Mouse (Mus musculus) intestine, postnatal 0 days (tissue): Measurements from ENCODE around the gene Pls1. TPM values are rescaled to one million over a fixed set of nuclear protein-coding genes. Genes with fewer than 3 reads are reported as not detected.

Experiments
- ATAC-seq: fragments of 200-750 bp; cut with Nextera tagmentation; 2 replicates; pipeline ENCODE4 v1.8.0; 2017; ENCODE audit warnings: mild to moderate bottlenecking, moderate TSS enrichment, moderate library complexity
- H3K27ac ChIP-seq: fragments of 300-500 bp; sonication (generic); 2 replicates; pipeline ENCODE4 v1.5.1; 2014; ENCODE audit warnings: mild to moderate bottlenecking, low read depth, low read length, moderate library complexity
- H3K27me3 ChIP-seq: fragments of 300-500 bp; sonication (generic); replicated peaks from 2 replicates; pipeline ENCODE4 v1.6.1; 2014; ENCODE audit warnings: low read length, mixed read lengths; ENCODE audit not compliant: control insufficient read depth, insufficient read depth
- H3K36me3 ChIP-seq: fragments of 300-500 bp; sonication (generic); 2 replicates; pipeline ENCODE4 v1.6.1; 2014; ENCODE audit warnings: mild to moderate bottlenecking, moderate library complexity; ENCODE audit not compliant: control insufficient read depth, insufficient read depth
- H3K4me1 ChIP-seq: fragments of 300-500 bp; sonication (generic); replicated peaks from 2 replicates; pipeline ENCODE4 v1.6.1; 2014; ENCODE audit warnings: antibody characterized with exemption, low read length, mixed read lengths; ENCODE audit not compliant: control insufficient read depth, insufficient read depth
- H3K4me2 ChIP-seq: fragments of 300-500 bp; sonication (generic); replicated peaks from 2 replicates; pipeline ENCODE4 v1.6.1; 2014; ENCODE audit warnings: low read depth, mild to moderate bottlenecking, moderate library complexity
- H3K4me3 ChIP-seq: fragments of 300-500 bp; sonication (generic); 2 replicates; pipeline ENCODE4 v1.5.1; 2014; ENCODE audit warnings: low read depth, low read length
- H3K9ac ChIP-seq: fragments of 300-500 bp; sonication (generic); 2 replicates; pipeline ENCODE4 v1.6.1; 2014; ENCODE audit warnings: mild to moderate bottlenecking, low read depth, low read length
- H3K9me3 ChIP-seq: fragments of 300-500 bp; sonication (generic); 2 replicates; pipeline ENCODE4 v1.6.1; 2016; ENCODE audit warnings: mixed run types; ENCODE audit not compliant: control insufficient read depth
- CTCF ChIP-seq: sonication (generic); IDR thresholded peaks from 2 replicates; pipeline ENCODE4 v1.5.1; 2016; ENCODE audit warnings: low read depth, mild to moderate bottlenecking, control low read depth, antibody characterized with exemption, moderate library complexity
- WGBS: fragments of 180-500 bp; shearing (Covaris S2); extraction: QIAGEN DNeasy Blood & Tissue Kit; methylation state at CpG from one replicate; pipeline ENCODE4 v1.1.7; 2014; 5-methylcytosine and 5-hydroxymethylcytosine counted together
- polyA plus RNA-seq: library from polyadenylated mRNA; unstranded; fragments of >200 nt; fragmentation: Nextera tagmentation; extraction: Ambion mirVana; gene quantifications from 2 replicates; pipeline ENCODE4 v1.2.1, GENCODE M21; 2015

Gene Pls1
- polyA plus RNA-seq, 1 experiment from 2014 or later = 512 TPM

DNA sequence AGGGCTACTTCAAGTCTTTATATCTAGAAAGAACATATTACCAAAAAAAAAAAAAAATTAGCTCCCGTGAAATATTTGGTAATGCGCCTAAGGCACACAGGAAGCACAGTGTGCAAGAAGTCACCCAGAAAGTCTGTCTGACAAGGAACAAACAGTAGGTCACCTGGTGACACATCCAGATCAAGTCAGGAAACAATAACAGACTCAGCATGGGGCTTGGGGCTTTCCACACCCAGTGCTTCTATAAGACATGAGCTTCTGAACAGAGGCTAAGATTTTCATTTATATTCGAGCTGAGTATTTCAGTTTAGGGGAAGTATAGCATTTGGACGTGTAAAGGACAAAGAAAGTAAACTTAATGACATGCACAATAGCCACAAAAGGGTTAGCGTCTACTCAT lies 49.3 kb downstream of the Pls1 start:
- Histone ChIP-seq H3K36me3 (no peaks in the 10 kb centered on the region), H3K4me1 (peaks cover 3% of the 10 kb centered on the region; the same call in 1 of the 2 replicates), H3K27me3 (no peaks in the 10 kb centered on the region), H3K4me2 (0 out of 2 replicates have a peak overlapping the region, but pooled peaks have one; percentile 35), H3K27ac (peak overlapping the region; percentile 92), H3K9ac (no peak overlapping the region), H3K4me3 (no peak overlapping the region), H3K9me3 (no peaks in the 10 kb centered on the region)
- whole genome bisulfite sequencing = 62% methylated on average over 5 of the region's 5 CpGs
- no peak for TF ChIP-seq CTCF
- no peak for ATAC-seq

GRCm38 (mm10) chr9:95795077-95795784 lies 49.9 kb downstream of the Pls1 start:
- peak; percentile 94 for ATAC-seq
- H3K4me2 ChIP-seq = 0 out of 2 replicates have a peak overlapping the region, but pooled peaks have one; percentile 35
- no peak for TF ChIP-seq CTCF
- no peak overlapping the region for H3K4me3 ChIP-seq
- H3K27ac ChIP-seq = peak overlapping the region; percentile 92
- H3K9ac ChIP-seq = no peak overlapping the region
- no peaks in the 10 kb centered on the region for H3K27me3 ChIP-seq
- H3K9me3 ChIP-seq = no peaks in the 10 kb centered on the region
- H3K36me3 ChIP-seq = no peaks in the 10 kb centered on the region
- H3K4me1 ChIP-seq = peaks cover 3% of the 10 kb centered on the region; the same call in 1 of the 2 replicates
- 51% methylated on average over 2 of the region's 2 CpGs for WGBS

DNA sequence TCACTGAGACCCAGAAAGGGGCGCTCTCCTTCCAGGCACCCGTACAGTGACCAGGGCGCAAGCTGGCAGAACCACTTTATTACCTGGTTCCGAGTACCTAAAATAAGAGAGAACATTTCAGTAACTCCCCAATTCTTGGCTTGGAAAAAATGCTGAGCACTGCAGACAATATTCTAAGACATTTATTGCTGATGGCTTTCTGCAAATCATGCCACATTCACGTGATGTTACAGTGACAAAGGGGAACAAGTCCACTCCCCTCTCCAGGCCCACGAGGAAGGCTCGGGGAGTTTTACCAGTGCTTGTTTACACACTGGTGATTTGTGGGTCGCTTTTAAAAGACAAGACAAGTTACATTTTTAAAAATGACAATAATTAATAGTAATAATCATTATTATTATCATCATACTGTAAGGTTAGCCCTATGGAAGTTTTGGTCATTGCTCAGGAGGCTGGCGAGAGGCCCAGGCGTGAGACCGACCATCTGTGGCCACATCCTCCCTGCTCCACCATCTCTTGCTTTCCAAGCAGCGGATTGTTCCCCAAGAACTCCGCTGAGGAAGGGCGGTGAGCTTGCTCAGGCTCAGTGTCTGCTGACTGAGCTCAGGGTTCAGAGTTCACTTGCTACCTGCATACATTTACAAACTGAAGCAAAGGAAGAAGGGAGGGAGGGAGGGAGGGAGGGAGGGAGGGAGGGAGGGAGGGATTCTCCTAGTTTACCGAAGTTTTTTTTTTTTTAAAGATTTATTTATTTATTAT lies 50.9 kb downstream of the Pls1 start:
- no peaks in the 10 kb centered on the region for H3K9me3 ChIP-seq
- no peak overlapping the region for H3K9ac ChIP-seq
- no peak overlapping the region for H3K4me3 ChIP-seq
- peaks cover 3% of the 10 kb centered on the region; the same call in 1 of the 2 replicates for H3K4me1 ChIP-seq
- no peak for TF ChIP-seq CTCF
- ATAC-seq = peak; percentile 68
- H3K4me2 ChIP-seq = peak overlapping the region; percentile 32; the same call in 1 of the 2 replicates
- H3K27ac ChIP-seq = peak overlapping the region; percentile 84
- H3K36me3 ChIP-seq = no peaks in the 10 kb centered on the region
- WGBS = 38% methylated on average over 15 of the region's 15 CpGs
- no peaks in the 10 kb centered on the region for H3K27me3 ChIP-seq

GRCm38 (mm10) chr9:95784888-95785511 lies 60.1 kb downstream of the Pls1 start:
- no peak overlapping the region for H3K4me2 ChIP-seq
- H3K9ac ChIP-seq = no peak overlapping the region
- no peak for TF ChIP-seq CTCF
- no peak overlapping the region for H3K27ac ChIP-seq
- no peaks in the 10 kb centered on the region for H3K27me3 ChIP-seq
- no peaks in the 10 kb centered on the region for H3K4me1 ChIP-seq
- 91% methylated on average over 16 of the region's 16 CpGs for WGBS
- ATAC-seq = no peak
- no peak overlapping the region for H3K4me3 ChIP-seq
- no peaks in the 10 kb centered on the region for H3K9me3 ChIP-seq
- no peaks in the 10 kb centered on the region for H3K36me3 ChIP-seq

DNA sequence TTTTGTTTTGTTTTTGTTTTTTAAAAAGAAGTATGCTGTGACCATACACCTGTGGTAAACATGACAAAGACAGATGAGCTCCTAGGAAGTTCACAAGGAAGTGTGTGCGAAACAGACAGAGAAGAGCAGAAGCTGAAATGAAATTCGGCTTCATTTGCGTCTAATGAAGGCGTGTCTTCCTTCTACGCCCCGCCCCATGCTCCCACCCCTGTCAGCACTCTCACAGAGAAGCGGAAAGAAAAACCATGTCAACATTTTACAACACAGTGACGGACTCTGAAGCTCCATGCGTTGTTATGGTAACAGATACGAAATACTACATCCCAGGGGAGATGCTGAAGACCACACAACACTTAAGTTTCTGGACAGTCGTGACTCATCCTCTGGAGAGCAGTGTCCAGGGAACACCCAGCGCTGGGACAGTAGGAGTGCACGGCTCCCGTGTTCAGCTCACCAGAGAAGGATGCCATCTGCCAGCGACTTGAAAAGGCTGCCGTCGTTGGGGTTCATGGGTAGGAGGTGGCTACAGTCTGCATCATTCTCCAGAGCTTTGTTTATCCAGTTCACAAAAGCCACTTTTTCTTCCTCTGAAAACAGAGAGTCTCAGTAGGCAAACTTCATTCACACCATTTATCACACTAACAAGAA lies 61.3 kb downstream of the Pls1 start:
- no peaks in the 10 kb centered on the region for H3K9me3 ChIP-seq
- H3K4me3 ChIP-seq = no peak overlapping the region
- no peaks in the 10 kb centered on the region for H3K27me3 ChIP-seq
- ATAC-seq = no peak
- no peaks in the 10 kb centered on the region for H3K4me1 ChIP-seq
- TF ChIP-seq CTCF = no peak
- no peak overlapping the region for H3K27ac ChIP-seq
- H3K4me2 ChIP-seq = no peak overlapping the region
- WGBS = 64% methylated on average over 17 of the region's 17 CpGs
- H3K36me3 ChIP-seq = no peaks in the 10 kb centered on the region
- no peak overlapping the region for H3K9ac ChIP-seq

DNA sequence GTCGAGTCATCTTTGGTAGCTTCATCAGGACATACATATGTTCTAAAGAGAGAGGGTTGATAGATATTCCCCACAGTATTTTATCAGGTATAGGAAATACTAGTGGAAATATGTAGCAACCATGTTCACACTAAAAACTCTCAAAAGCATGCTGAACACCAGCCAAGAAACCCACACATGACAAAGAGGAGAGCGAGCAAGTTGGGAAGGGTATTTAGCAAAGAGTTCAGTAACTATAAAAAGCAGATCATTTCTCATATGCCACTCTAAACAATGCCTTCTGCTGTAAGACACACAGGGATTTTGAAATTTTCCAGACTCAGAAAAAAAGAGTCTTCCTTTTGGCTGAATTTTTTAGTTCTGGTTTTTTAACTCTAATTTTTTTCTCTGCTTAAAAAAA lies 73.4 kb downstream of the Pls1 start:
- H3K27me3 ChIP-seq = no peaks in the 10 kb centered on the region
- no peak overlapping the region for H3K27ac ChIP-seq
- ATAC-seq = no peak
- no peak for TF ChIP-seq CTCF
- WGBS = 73% methylated on average over 2 of the region's 2 CpGs
- H3K4me2 ChIP-seq = no peak overlapping the region
- H3K4me1 ChIP-seq = no peaks in the 10 kb centered on the region
- no peaks in the 10 kb centered on the region for H3K9me3 ChIP-seq
- H3K36me3 ChIP-seq = peaks cover 24% of the 10 kb centered on the region
- H3K4me3 ChIP-seq = no peak overlapping the region
- H3K9ac ChIP-seq = no peak overlapping the region
